Mouse (Mus musculus) hindbrain, embryonic 13.5 days (tissue): Measurements from ENCODE around the gene Vpreb2. TPM values are rescaled to one million over a fixed set of nuclear protein-coding genes. Genes with fewer than 3 reads are reported as not detected.
"Not testable (repeated sequence)": the region's sequence is repeated elsewhere in the genome, so short reads cannot be mapped to it uniquely, and the experiment has no call there.

ENCODE experiments used
- ATAC-seq: fragments of 200-750 bp; cut with Nextera tagmentation; 2 replicates; pipeline ENCODE4 v1.8.0; 2017; ENCODE audit warnings: moderate TSS enrichment; ENCODE audit not compliant: low FRiP score
- H3K27ac ChIP-seq: fragments of 300-500 bp; sonication (generic); 2 replicates; pipeline ENCODE4 v1.5.1; 2015; ENCODE audit warnings: inconsistent platforms, mild to moderate bottlenecking, moderate library complexity
- H3K27me3 ChIP-seq: fragments of 300-500 bp; sonication (generic); 2 replicates; pipeline ENCODE4 v1.6.1; 2015; ENCODE audit warnings: mild to moderate bottlenecking, inconsistent platforms
- H3K36me3 ChIP-seq: fragments of 300-500 bp; sonication (generic); 2 replicates; pipeline ENCODE4 v1.6.1; 2015; ENCODE audit warnings: mild to moderate bottlenecking, inconsistent platforms
- H3K4me1 ChIP-seq: fragments of 300-500 bp; sonication (generic); replicated peaks from 2 replicates; pipeline ENCODE4 v1.6.1; 2015; ENCODE audit warnings: inconsistent platforms
- H3K4me2 ChIP-seq: fragments of 300-500 bp; sonication (generic); 2 replicates; pipeline ENCODE4 v1.6.1; 2015; ENCODE audit warnings: inconsistent platforms, mild to moderate bottlenecking, moderate library complexity
- H3K4me3 ChIP-seq: fragments of 300-500 bp; sonication (generic); 2 replicates; pipeline ENCODE4 v1.5.1; 2015; ENCODE audit warnings: mild to moderate bottlenecking, inconsistent platforms
- H3K9ac ChIP-seq: fragments of 300-500 bp; sonication (generic); 2 replicates; pipeline ENCODE4 v1.6.1; 2015; ENCODE audit warnings: mild to moderate bottlenecking, inconsistent platforms
- H3K9me3 ChIP-seq: fragments of 300-500 bp; sonication (generic); 2 replicates; pipeline ENCODE4 v1.6.1; 2016; ENCODE audit warnings: inconsistent platforms
- WGBS: fragments of 180-500 bp; shearing (Covaris S2); methylation state at CpG from one replicate; pipeline ENCODE4 v1.1.7; 2015; 5-methylcytosine and 5-hydroxymethylcytosine counted together
- polyA plus RNA-seq: library from polyadenylated mRNA; unstranded; fragments of >200 nt; fragmentation: Nextera tagmentation; extraction: Ambion mirVana; gene quantifications from 2 replicates; pipeline ENCODE4 v1.2.1, GENCODE M21; 2015

Vpreb2 gene
- polyA plus RNA-seq, 1 experiment from 2014 or later: not detected

DNA sequence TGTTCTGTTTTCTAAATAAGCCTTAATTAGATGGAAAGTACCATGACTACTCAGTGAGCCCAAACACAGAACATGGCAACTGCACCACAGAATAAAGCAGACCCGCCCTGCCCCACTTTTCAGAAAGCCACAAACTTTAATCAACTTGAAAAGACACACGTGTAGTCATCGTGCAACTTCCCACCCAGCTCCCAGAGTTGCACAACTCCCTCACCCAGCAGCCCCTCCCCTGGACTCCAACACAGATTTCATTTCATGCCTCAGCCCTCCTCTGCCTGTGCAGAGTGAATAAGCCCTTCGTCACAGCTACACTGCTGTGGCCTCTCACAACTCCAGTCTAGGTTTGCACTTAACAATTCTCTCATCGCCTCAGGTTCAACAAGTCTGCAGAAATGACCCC is 24.4 kb downstream of the Vpreb2 start:
- no peaks in the 10 kb centered on the region for H3K9me3 ChIP-seq
- H3K36me3 ChIP-seq: no peaks in the 10 kb centered on the region
- no peak overlapping the region for H3K4me3 ChIP-seq
- H3K4me2 ChIP-seq: no peak overlapping the region
- H3K27me3 ChIP-seq: no peaks in the 10 kb centered on the region
- no peak overlapping the region for H3K9ac ChIP-seq
- H3K27ac ChIP-seq: no peak overlapping the region
- ATAC-seq: no peak
- WGBS: 64% methylated on average over 5 of the region's 5 CpGs
- H3K4me1 ChIP-seq: no peaks in the 10 kb centered on the region

DNA sequence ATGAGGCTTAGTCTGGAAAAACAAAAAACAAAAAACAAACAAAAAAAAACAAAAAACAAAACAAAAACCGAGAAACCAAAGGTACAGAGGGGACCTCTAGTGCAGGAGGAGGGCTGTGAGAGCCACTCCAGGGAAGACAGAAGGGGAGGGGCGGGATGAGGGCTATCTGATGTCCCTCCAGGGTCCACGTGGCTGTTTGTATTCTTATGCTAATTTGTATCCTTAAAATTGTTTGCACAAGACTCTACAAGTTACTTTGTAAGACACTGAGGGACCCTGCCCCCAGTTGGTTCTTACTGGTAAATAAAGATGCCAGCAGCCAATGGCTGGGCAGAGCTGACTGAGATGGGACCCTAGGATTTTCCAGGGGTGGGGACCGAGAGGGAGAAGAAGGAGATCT is 26.9 kb downstream of the Vpreb2 start:
- 43% methylated on average over 4 of the region's 4 CpGs for WGBS
- no peak overlapping the region for H3K27ac ChIP-seq
- no peaks in the 10 kb centered on the region for H3K4me1 ChIP-seq

DNA sequence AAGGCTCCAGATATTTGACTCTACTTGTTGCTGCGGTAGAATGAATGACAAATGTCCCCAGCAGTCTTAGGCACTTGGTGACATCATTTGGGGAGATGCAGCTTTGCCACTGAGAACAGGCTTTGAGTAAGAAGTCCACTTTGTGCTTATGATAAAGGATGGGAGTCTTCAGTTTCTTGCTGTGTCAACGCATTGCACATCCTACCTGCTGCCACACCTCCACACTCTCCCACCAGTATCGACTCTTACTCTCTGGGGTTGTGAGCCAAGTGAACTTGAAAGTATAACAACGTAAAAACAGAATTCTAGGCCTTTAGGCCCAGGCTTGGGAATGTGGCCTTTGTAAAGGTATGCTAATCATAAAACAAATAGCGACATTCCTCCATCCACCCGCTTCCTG is 30.9 kb downstream of the Vpreb2 start:
- Histone ChIP-seq H3K4me1 (no peaks in the 10 kb centered on the region), H3K4me2 (no peak overlapping the region), H3K27ac (no peak overlapping the region), H3K9ac (no peak overlapping the region), H3K36me3 (no peaks in the 10 kb centered on the region), H3K4me3 (no peak overlapping the region), H3K9me3 (no peaks in the 10 kb centered on the region), H3K27me3 (no peaks in the 10 kb centered on the region)
- 64% methylated on average over 6 of the region's 6 CpGs for WGBS
- ATAC-seq: no peak

More for the DNA sequence above, 26.9 kb downstream of the Vpreb2 start:
- H3K4me2 ChIP-seq: no peak overlapping the region
- H3K27me3 ChIP-seq: no peaks in the 10 kb centered on the region
- no peaks in the 10 kb centered on the region for H3K9me3 ChIP-seq
- H3K4me3 ChIP-seq: no peak overlapping the region
- no peak overlapping the region for H3K9ac ChIP-seq
- H3K36me3 ChIP-seq: no peaks in the 10 kb centered on the region
- no peak for ATAC-seq

DNA sequence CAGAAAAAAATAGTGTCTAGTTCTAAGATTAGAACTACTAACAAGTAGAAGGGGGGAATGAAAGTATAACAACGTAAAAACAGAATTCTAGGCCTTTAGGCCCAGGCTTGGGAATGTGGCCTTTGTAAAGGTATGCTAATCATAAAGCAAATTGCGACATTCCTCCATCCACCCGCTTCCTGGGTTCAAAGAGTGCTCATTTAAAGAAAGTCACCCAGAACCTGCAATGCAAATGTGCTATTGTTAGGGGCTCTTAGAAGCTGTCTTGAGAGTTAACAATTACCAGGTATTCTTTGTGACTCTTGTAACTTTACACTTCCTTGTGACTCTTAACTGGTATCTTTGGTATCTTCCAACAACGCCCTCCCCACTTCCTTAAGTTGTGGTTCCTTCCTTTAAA is 36.3 kb downstream of the Vpreb2 start:
- H3K4me2 ChIP-seq, H3K9ac ChIP-seq, H3K4me1 ChIP-seq, H3K27me3 ChIP-seq, H3K9me3 ChIP-seq, H3K4me3 ChIP-seq, H3K27ac ChIP-seq, H3K36me3 ChIP-seq, ATAC-seq: not testable (repeated sequence)
- WGBS: 59% methylated on average over 4 of the region's 4 CpGs

DNA sequence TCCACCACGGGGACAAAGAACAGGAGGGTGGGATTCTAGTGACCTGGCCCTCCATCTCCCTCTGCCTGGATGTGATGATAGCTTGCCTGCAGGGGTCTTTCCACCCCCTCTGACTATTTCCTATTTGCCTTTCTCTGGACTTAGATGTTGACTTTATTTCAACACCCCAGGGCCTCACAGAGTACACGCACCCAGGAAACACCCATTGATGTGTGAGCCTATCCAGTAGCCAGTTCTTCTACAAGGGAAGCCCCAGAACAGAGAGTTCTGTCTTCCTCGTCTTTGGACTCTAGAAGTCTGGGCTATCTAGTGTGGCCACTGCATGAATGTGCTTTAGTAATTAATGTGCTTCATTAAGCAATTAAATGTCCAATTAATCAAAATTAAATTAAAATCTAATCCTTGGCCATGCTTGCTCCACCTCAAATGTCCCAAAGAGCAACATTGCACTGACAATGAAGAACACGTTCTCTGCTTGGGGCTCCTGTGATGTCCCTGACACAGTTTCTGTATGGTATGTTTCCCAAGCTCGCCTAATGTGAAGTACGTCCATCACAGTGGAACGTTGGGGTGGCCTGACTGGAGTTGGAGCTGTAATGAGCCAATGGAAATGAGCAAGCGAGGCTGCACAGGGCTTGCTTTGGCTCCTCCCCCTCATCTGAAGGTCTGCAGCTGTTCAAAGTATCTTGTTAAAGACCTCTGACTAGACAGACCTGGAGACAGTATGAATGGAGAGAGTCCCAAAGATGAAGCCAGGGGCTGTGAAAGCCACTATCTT is 42.7 kb downstream of the Vpreb2 start:
- ATAC-seq: no peak
- Histone ChIP-seq H3K27ac (no peak overlapping the region), H3K27me3 (no peaks in the 10 kb centered on the region), H3K4me2 (no peak overlapping the region), H3K4me1 (no peaks in the 10 kb centered on the region), H3K9me3 (no peaks in the 10 kb centered on the region), H3K36me3 (no peaks in the 10 kb centered on the region), H3K4me3 (no peak overlapping the region), H3K9ac (no peak overlapping the region)
- WGBS: 81% methylated on average over 8 of the region's 8 CpGs

DNA sequence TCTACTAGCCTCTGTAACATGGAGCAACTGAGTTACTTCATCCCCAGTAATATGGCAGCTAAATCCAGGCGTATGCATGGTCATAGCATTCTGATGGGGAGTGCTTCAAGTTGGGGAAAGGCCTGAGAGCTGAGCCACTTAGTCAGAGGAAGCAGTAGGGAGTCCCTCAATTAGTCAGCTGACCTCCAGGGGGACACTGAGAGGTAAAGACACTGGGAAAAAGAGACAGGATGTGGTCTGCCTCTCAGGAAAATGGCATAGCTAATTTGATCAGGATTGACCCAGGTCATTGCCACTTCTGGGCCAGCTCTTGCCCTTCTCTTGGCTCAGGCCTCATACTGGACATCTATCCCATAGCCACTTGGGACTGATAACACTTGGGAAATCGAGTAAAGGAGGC is 47.1 kb downstream of the Vpreb2 start:
- no peaks in the 10 kb centered on the region for H3K4me1 ChIP-seq
- no peaks in the 10 kb centered on the region for H3K9me3 ChIP-seq
- H3K4me2 ChIP-seq: no peak overlapping the region
- H3K27ac ChIP-seq: no peak overlapping the region
- WGBS: 58% methylated on average over 2 of the region's 2 CpGs
- no peak overlapping the region for H3K4me3 ChIP-seq
- no peak overlapping the region for H3K9ac ChIP-seq
- no peak for ATAC-seq
- H3K36me3 ChIP-seq: no peaks in the 10 kb centered on the region
- no peaks in the 10 kb centered on the region for H3K27me3 ChIP-seq

Other genes starting within 250 kb of the Vpreb2 start
- gene Med15, start 247.5 kb upstream of the Vpreb2 start, polyA plus RNA-seq: 44.3 and 48.7 TPM in 2 replicates
- gene Klhl22, start 220.8 kb upstream of the Vpreb2 start, polyA plus RNA-seq: 70.9 and 77.6 TPM in 2 replicates
- 1.6 and 2.0 TPM in 2 replicates for gene Scarf2, start 183.1 kb upstream of the Vpreb2 start, polyA plus RNA-seq
- gene B830017H08Rik, start 147.3 kb upstream of the Vpreb2 start, polyA plus RNA-seq: 2.1 and 2.2 TPM in 2 replicates
- 4.5 and 4.8 TPM in 2 replicates for gene Car15, start 142.1 kb upstream of the Vpreb2 start, polyA plus RNA-seq
- gene Gm20518, start 88.8 kb upstream of the Vpreb2 start, polyA plus RNA-seq: 0.63 and 0.65 TPM in 2 replicates
- gene Tssk1, start 86.2 kb upstream of the Vpreb2 start, polyA plus RNA-seq: 0.05 and 0.10 TPM in 2 replicates
- 94.0 and 101 TPM in 2 replicates for gene Dgcr2, start 81.9 kb upstream of the Vpreb2 start, polyA plus RNA-seq
- not detected in 2 replicates for gene Tssk2, start 81.8 kb upstream of the Vpreb2 start, polyA plus RNA-seq
- 47.8 and 53.9 TPM in 2 replicates for gene Ess2, start 69.1 kb upstream of the Vpreb2 start, polyA plus RNA-seq
- 0.94 and 1.1 TPM in 2 replicates for gene Gsc2, start 65.4 kb upstream of the Vpreb2 start, polyA plus RNA-seq
- 172 and 173 TPM in 2 replicates for gene Slc25a1, start 52.2 kb upstream of the Vpreb2 start, polyA plus RNA-seq
- 167 and 179 TPM in 2 replicates for gene Dgcr6, start 72.4 kb downstream of the Vpreb2 start, polyA plus RNA-seq
- gene Prodh, start 109.8 kb downstream of the Vpreb2 start, polyA plus RNA-seq: 4.8 TPM in 2 replicates
- 14.0 TPM in 2 replicates for gene Rtn4r, start 147.2 kb downstream of the Vpreb2 start, polyA plus RNA-seq
- not detected in 2 replicates for gene Ccdc188, start 237.5 kb downstream of the Vpreb2 start, polyA plus RNA-seq